Mouse (Mus musculus) MEL (cell line): ENCODE measurements around the gene Kcnk7. TPM values are rescaled to one million over a fixed set of nuclear protein-coding genes. Genes with fewer than 3 reads are reported as not detected.

Source experiments
- DNase-seq: peaks from one replicate; pipeline ENCODE4 v3.0.0; 2011; ENCODE audit warnings: low read depth, low spot score
- H3K27ac ChIP-seq: 2 replicates; pipeline ENCODE4 v1.5.1; 2012; ENCODE audit warnings: low read depth, mild to moderate bottlenecking, control low read depth, low read length, moderate library complexity; ENCODE audit not compliant: control insufficient read depth
- H3K27me3 ChIP-seq, 2 experiments: fragments of 150-350 bp in 1 of 2; sonication (generic) in 1 of 2; 2 replicates each; pipeline ENCODE4 v1.6.1; 2012; ENCODE audit warnings: low read length in 2 of 2, mild to moderate bottlenecking in 2 of 2, improper control_type of control experiment in 1 of 2, moderate library complexity in 1 of 2; ENCODE audit not compliant: insufficient read depth in 2 of 2, control insufficient read depth in 1 of 2
- H3K36me3 ChIP-seq, 2 experiments: 2 replicates each; pipeline ENCODE4 v1.6.1; 2012 to 2014; ENCODE audit warnings: low read length in 2 of 2, improper control_type of control experiment in 1 of 2, inconsistent platforms in 1 of 2, mild to moderate bottlenecking in 1 of 2; ENCODE audit not compliant: insufficient read depth in 2 of 2, control insufficient read depth in 1 of 2
- H3K4me1 ChIP-seq, 2 experiments: fragments of 150-350 bp in 1 of 2; sonication (generic) in 1 of 2; 2 replicates each; pipeline ENCODE4 v1.6.1; 2012; ENCODE audit warnings: low read length in 2 of 2, improper control_type of control experiment in 1 of 2, mild to moderate bottlenecking in 1 of 2; ENCODE audit not compliant: insufficient read depth in 2 of 2, control insufficient read depth in 1 of 2
- H3K4me3 ChIP-seq, 2 experiments: fragments of 150-350 bp in 1 of 2; sonication (generic) in 1 of 2; 2 replicates each; pipeline ENCODE4 v1.5.1; 2012; ENCODE audit warnings: low read depth in 2 of 2, low read length in 2 of 2, mild to moderate bottlenecking in 2 of 2, moderate library complexity in 2 of 2, control low read depth in 1 of 2, improper control_type of control experiment in 1 of 2; ENCODE audit not compliant: control insufficient read depth in 1 of 2, insufficient read depth in 1 of 2
- H3K79me2 ChIP-seq: 2 replicates; pipeline ENCODE4 v1.6.1; 2012; ENCODE audit warnings: mild to moderate bottlenecking, low read length, moderate library complexity; ENCODE audit not compliant: control insufficient read depth, poor library complexity, insufficient read depth
- H3K9ac ChIP-seq: 2 replicates; pipeline ENCODE4 v1.6.1; 2012; ENCODE audit warnings: low read depth, mild to moderate bottlenecking, control low read depth, low read length, moderate library complexity; ENCODE audit not compliant: control insufficient read depth, poor library complexity, severe bottlenecking
- H3K9me3 ChIP-seq: fragments of 150-350 bp; sonication (generic); replicated peaks from 2 replicates; pipeline ENCODE4 v1.6.1; 2012; ENCODE audit warnings: mild to moderate bottlenecking, low read length, improper control_type of control experiment, moderate library complexity; ENCODE audit not compliant: insufficient read depth
- BHLHE40 ChIP-seq: IDR thresholded peaks from 2 replicates; pipeline ENCODE4 v1.6.1; 2012; ENCODE audit warnings: low read depth, mild to moderate bottlenecking, inconsistent platforms, low read length, improper control_type of control experiment, borderline replicate concordance
- CHD1 ChIP-seq: IDR thresholded peaks from 2 replicates; pipeline ENCODE4 v1.6.1; 2012; ENCODE audit warnings: low read depth, mild to moderate bottlenecking, inconsistent platforms, low read length, improper control_type of control experiment
- CHD2 ChIP-seq: IDR thresholded peaks from 2 replicates; pipeline ENCODE4 v1.6.1; 2011; ENCODE audit warnings: low read length, improper control_type of control experiment
- CTCF ChIP-seq, 3 experiments: IDR thresholded peaks in 2 of 3; conservative IDR thresholded peaks in 1 of 3; 2 replicates each; pipeline ENCODE4 v1.5.1; 2011 to 2012; ENCODE audit warnings: low read length in 3 of 3, low read depth in 2 of 3, mild to moderate bottlenecking in 2 of 3, improper control_type of control experiment in 1 of 3, inconsistent platforms in 1 of 3, mixed read lengths in 1 of 3, moderate library complexity in 1 of 3; ENCODE audit not compliant: control insufficient read depth in 1 of 3, insufficient read depth in 1 of 3, poor library complexity in 1 of 3, severe bottlenecking in 1 of 3
- ELF1 ChIP-seq: IDR thresholded peaks from 2 replicates; pipeline ENCODE4 v1.6.1; 2014; ENCODE audit warnings: low read depth, mild to moderate bottlenecking, inconsistent platforms, low read length, improper control_type of control experiment, moderate library complexity
- ETS1 ChIP-seq: IDR thresholded peaks from 2 replicates; pipeline ENCODE4 v1.6.1; 2012; ENCODE audit warnings: low read depth, mild to moderate bottlenecking, inconsistent platforms, low read length, improper control_type of control experiment, moderate library complexity
- GATA1 ChIP-seq: IDR thresholded peaks from 2 replicates; pipeline ENCODE4 v1.6.1; 2011; ENCODE audit warnings: low read depth, low read length, improper control_type of control experiment
- HCFC1 ChIP-seq: IDR thresholded peaks from 2 replicates; pipeline ENCODE4 v1.6.1; 2012; ENCODE audit warnings: low read depth, mild to moderate bottlenecking, inconsistent platforms, low read length, improper control_type of control experiment, moderate library complexity
- KAT2A ChIP-seq: conservative IDR thresholded peaks from 2 replicates; pipeline ENCODE4 v1.6.1; 2012; ENCODE audit warnings: low read depth, low read length, improper control_type of control experiment, inconsistent platforms
- MAFK ChIP-seq: IDR thresholded peaks from 2 replicates; pipeline ENCODE4 v1.6.1; 2011; ENCODE audit warnings: low read depth, mild to moderate bottlenecking, low read length, improper control_type of control experiment, borderline replicate concordance
- MAX ChIP-seq: IDR thresholded peaks from 2 replicates; pipeline ENCODE4 v1.6.1; 2011; ENCODE audit warnings: low read length, improper control_type of control experiment
- MAZ ChIP-seq: IDR thresholded peaks from 2 replicates; pipeline ENCODE4 v1.6.1; 2012; ENCODE audit warnings: low read depth, mild to moderate bottlenecking, inconsistent platforms, low read length, improper control_type of control experiment
- MEF2A ChIP-seq: IDR thresholded peaks from 2 replicates; pipeline ENCODE4 v1.6.1; 2014; ENCODE audit warnings: low read depth, mild to moderate bottlenecking, inconsistent platforms, low read length, improper control_type of control experiment; ENCODE audit not compliant: poor library complexity, insufficient replicate concordance, severe bottlenecking; ENCODE audit errors: extremely low read depth
- MXI1 ChIP-seq: IDR thresholded peaks from 2 replicates; pipeline ENCODE4 v1.6.1; 2011; ENCODE audit warnings: mild to moderate bottlenecking, low read depth, low read length, improper control_type of control experiment
- MYC ChIP-seq: IDR thresholded peaks from 2 replicates; pipeline ENCODE4 v1.6.1; 2011; ENCODE audit warnings: low read depth, mild to moderate bottlenecking, low read length, improper control_type of control experiment, moderate library complexity
- NELFE ChIP-seq: IDR thresholded peaks from 2 replicates; pipeline ENCODE4 v1.6.1; 2011; ENCODE audit warnings: low read depth, low read length, improper control_type of control experiment
- POLR2A ChIP-seq, 2 experiments: IDR thresholded peaks; 2 replicates each; pipeline ENCODE4 v1.6.1; 2011 to 2012; ENCODE audit warnings: low read length in 2 of 2, mild to moderate bottlenecking in 2 of 2, control low read depth in 1 of 2, improper control_type of control experiment in 1 of 2, low read depth in 1 of 2, moderate library complexity in 1 of 2; ENCODE audit not compliant: control insufficient read depth in 1 of 2, insufficient read depth in 1 of 2, poor library complexity in 1 of 2
- POLR2AphosphoS2 ChIP-seq: IDR thresholded peaks from 2 replicates; pipeline ENCODE4 v1.6.1; 2011; ENCODE audit warnings: low read length, improper control_type of control experiment
- RAD21 ChIP-seq: IDR thresholded peaks from 2 replicates; pipeline ENCODE4 v1.6.1; 2011; ENCODE audit warnings: mild to moderate bottlenecking, low read depth, low read length, improper control_type of control experiment
- RCOR1 ChIP-seq: IDR thresholded peaks from 2 replicates; pipeline ENCODE4 v1.6.1; 2012; ENCODE audit warnings: low read depth, mild to moderate bottlenecking, inconsistent platforms, low read length, improper control_type of control experiment
- SIN3A ChIP-seq: IDR thresholded peaks from 2 replicates; pipeline ENCODE4 v1.6.1; 2012; ENCODE audit warnings: low read length, improper control_type of control experiment, inconsistent platforms
- TAL1 ChIP-seq: IDR thresholded peaks from 2 replicates; pipeline ENCODE4 v1.6.1; 2012; ENCODE audit warnings: mild to moderate bottlenecking, inconsistent platforms, low read length, moderate library complexity, mixed read lengths
- TBP ChIP-seq: IDR thresholded peaks from 2 replicates; pipeline ENCODE4 v1.8.0; 2011; ENCODE audit warnings: low read depth, low read length, improper control_type of control experiment
- TCF12 ChIP-seq: IDR thresholded peaks from 2 replicates; pipeline ENCODE4 v1.6.1; 2014; ENCODE audit warnings: low read depth, mild to moderate bottlenecking, inconsistent platforms, low read length, improper control_type of control experiment, moderate library complexity
- UBTF ChIP-seq: IDR thresholded peaks from 2 replicates; pipeline ENCODE4 v1.6.1; 2012; ENCODE audit warnings: low read depth, mild to moderate bottlenecking, inconsistent platforms, low read length, improper control_type of control experiment, moderate library complexity, borderline replicate concordance; ENCODE audit not compliant: insufficient read depth
- ZC3H11A ChIP-seq: IDR thresholded peaks from 2 replicates; pipeline ENCODE4 v1.6.1; 2012; ENCODE audit warnings: low read depth, mild to moderate bottlenecking, inconsistent platforms, low read length, improper control_type of control experiment
- ZKSCAN1 ChIP-seq: IDR thresholded peaks from 2 replicates; pipeline ENCODE4 v1.6.1; 2012; ENCODE audit warnings: low read depth, mild to moderate bottlenecking, inconsistent platforms, low read length, improper control_type of control experiment, moderate library complexity
- ZMIZ1 ChIP-seq: IDR thresholded peaks from 2 replicates; pipeline ENCODE4 v1.6.1; 2012; ENCODE audit warnings: low read depth, mild to moderate bottlenecking, inconsistent platforms, low read length, improper control_type of control experiment, moderate library complexity
- polyA plus RNA-seq, 2 experiments: library from polyadenylated mRNA; stranded (reverse) in 1 of 2; unstranded in 1 of 2; fragments of >175 nt in 1 of 2; fragments of >200 nt in 1 of 2; gene quantifications; 2 replicates each; pipeline versions ENCODE4 v1.2.1 to v1.2.4; 2012; ENCODE audit warnings: low replicate concordance in 2 of 2, low read depth in 1 of 2; ENCODE audit not compliant: insufficient read length in 2 of 2, insufficient read depth in 1 of 2, missing spikeins in 1 of 2
- total RNA-seq: library from RNA; depleted of rRNA; stranded (reverse); fragments of 300-350 nt; gene quantifications from 2 replicates; pipeline ENCODE4 v1.2.3, GENCODE M21; 2012

The Kcnk7 gene
- total and polyA plus RNA-seq, 3 experiments = 0.23 to 0.60 TPM; not detected in 1

DNA sequence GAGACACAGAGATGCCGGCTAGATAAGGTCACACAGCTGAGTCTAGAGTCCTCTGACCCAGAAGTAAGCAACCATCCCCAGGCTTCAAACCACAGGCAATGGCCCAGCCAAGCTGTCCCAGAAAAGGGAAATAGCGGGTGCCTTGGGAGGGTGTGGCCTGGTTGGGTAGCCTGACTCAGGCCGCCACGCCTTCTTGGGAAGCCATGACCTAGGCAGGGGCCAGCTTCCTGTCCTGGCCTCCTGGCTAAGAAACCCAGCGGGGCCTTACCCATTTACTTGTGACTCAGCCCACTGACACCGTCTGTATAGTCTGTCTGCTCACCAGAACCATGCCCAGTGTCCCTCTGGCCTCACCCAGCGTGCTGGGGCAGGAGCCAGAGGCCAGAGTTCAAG lies 20.4 kb downstream of the Kcnk7 start (continued):
- TF ChIP-seq MEF2A (no peak), TAL1 (no peak), UBTF (no peak), CHD1 (0 out of 2 replicates have a peak, but pooled peaks have one; percentile 74), RAD21 (no peak), ETS1 (peak; percentile 92), MAFK (no peak), ZMIZ1 (no peak), MAX (peak; percentile 54), SIN3A (peak; percentile 83), CHD2 (no peak), ZKSCAN1 (no peak), RCOR1 (0 out of 2 replicates have a peak, but pooled peaks have one; percentile 40), ELF1 (peak; percentile 58), MAZ (peak; percentile 60; the same call in 1 of the 2 replicates)

DNA sequence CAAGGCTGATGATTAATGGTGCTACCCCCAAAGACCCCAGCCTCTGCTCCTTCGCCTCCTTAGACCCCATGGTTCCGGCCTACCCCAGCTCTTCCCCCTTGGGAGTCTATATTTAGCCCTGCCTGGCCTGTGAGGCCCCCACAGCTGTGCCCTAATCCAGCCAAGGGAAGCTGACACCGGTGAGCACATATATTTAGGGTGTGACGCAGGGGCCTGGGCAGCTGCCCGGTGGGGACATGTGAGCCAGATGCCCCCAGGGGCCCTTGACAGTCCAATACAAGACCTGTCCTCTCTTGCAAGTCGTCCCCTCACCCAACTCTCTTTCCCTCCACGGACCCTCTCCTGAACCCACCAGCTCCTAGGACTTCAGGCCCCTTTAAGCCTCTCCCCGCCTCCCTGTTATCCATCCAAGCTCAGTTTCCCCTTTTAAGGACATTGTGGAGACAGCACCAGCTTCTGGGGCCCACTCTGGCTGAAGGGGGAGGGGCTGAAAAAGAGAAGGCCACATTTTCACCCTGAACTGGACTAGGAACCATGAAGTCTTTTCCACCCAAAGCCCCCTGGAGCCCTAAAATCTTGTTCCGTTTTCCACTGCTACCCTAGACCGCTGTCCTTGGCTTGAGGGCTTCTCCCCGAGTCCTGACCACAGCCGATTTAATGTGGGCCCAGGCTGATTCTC lies 21.0 kb downstream of the Kcnk7 start:
- DNase-seq = peak; percentile 80
- peak overlapping the region; percentile 70 to 93 for H3K4me3 ChIP-seq
- TF ChIP-seq POLR2AphosphoS2 = peak; percentile 13; the same call in 1 of the 2 replicates
- 0 out of 2 replicates have a peak, but pooled peaks have one; percentile 22 for TF ChIP-seq TBP
- 0 out of 4 replicates have a peak, but pooled peaks of 1 of the 2 experiments have one; percentile 35 for TF ChIP-seq POLR2A (IDR thresholded peaks at IDR 0.05; ENCODE audit: control insufficient read depth in 1 of 2, insufficient read depth in 1 of 2, low read depth in 1 of 2, low read length in 2 of 2, poor library complexity in 1 of 2)
- TF ChIP-seq MAX = peak; percentile 76
- peak; percentile 50 for TF ChIP-seq HCFC1
- TF ChIP-seq GATA1 = no peak
- TF ChIP-seq ZC3H11A = no peak; the same call in 1 of the 2 replicates
- TF ChIP-seq MYC = 0 out of 2 replicates have a peak, but pooled peaks have one; percentile 44
- TF ChIP-seq CTCF (IDR thresholded peaks at IDR 0.05 in 2 of 3, conservative IDR thresholded peaks at IDR 0.05 in 1 of 3; ENCODE audit: control insufficient read depth in 1 of 3, insufficient read depth in 1 of 3, low read depth in 2 of 3, low read length in 3 of 3, poor library complexity in 1 of 3, severe bottlenecking in 1 of 3) = no peak
- 0 out of 2 replicates have a peak, but pooled peaks have one; percentile 17 for TF ChIP-seq KAT2A
- no peak for TF ChIP-seq RAD21
- no peak for TF ChIP-seq CHD1
- TF ChIP-seq TCF12 = 0 out of 2 replicates have a peak, but pooled peaks have one; percentile 23
- TF ChIP-seq MXI1 = peak; percentile 65
- peak; percentile 43; the same call in 1 of the 2 replicates for TF ChIP-seq NELFE
- 0 out of 2 replicates have a peak, but pooled peaks have one; percentile 18 for TF ChIP-seq BHLHE40
- TF ChIP-seq SIN3A = peak; percentile 88
- 0 out of 2 replicates have a peak, but pooled peaks have one; percentile 23 for TF ChIP-seq ZKSCAN1
- 0 out of 2 replicates have a peak, but pooled peaks have one; percentile 32 for TF ChIP-seq MAZ
- TF ChIP-seq ELF1 = 0 out of 2 replicates have a peak, but pooled peaks have one; percentile 16
- TF ChIP-seq, all 39 proteins: peak for 15
- Histone ChIP-seq H3K9ac (peak overlapping the region; percentile 93), H3K27ac (peak overlapping the region; percentile 95), H3K36me3 (peaks cover 5 to 31% of the 10 kb centered on the region in 2 experiments), H3K4me1 (peaks cover 3 to 43% of the 10 kb centered on the region in 2 experiments; a peak in 3 of 4 replicates), H3K27me3 (no peaks in the 10 kb centered on the region), H3K79me2 (peaks cover 43% of the 10 kb centered on the region), H3K9me3 (no peaks in the 10 kb centered on the region)
